Mouse (Mus musculus): ENCODE data around the gene Snrpa1. TPM values are rescaled to one million over a fixed set of nuclear protein-coding genes. Genes with fewer than 3 reads are reported as not detected.
"Not testable (repeated sequence)": the region's sequence is repeated elsewhere in the genome, so short reads cannot be mapped to it uniquely, and the experiment has no call there.

The Snrpa1 gene
- polyA plus RNA-seq, 1 experiment from 2014 or later, result 58.0 TPM

GRCm38 (mm10) chr7:66047975-66048374, 10.8 kb upstream of the Snrpa1 start:
- no peak for ATAC-seq
- no peak overlapping the region for H3K27ac ChIP-seq (ENCODE audit: low read length)
- no peak overlapping the region for H3K4me2 ChIP-seq (replicated peaks; ENCODE audit: low read depth, low read length)
- H3K4me1 ChIP-seq (ENCODE audit: insufficient read depth, low read depth, low read length), result no peaks in the 10 kb centered on the region
- no peaks in the 10 kb centered on the region for H3K27me3 ChIP-seq (replicated peaks; ENCODE audit: insufficient read depth, low read length)
- TF ChIP-seq EP300 (IDR thresholded peaks at IDR 0.05) (no peak), CTCF (IDR thresholded peaks at IDR 0.05) (no peak)
- no peaks in the 10 kb centered on the region for H3K36me3 ChIP-seq (ENCODE audit: insufficient read depth, low read length)
- DNase-seq (ENCODE audit: low spot score), result no peak
- H3K9ac ChIP-seq (replicated peaks; ENCODE audit: low read depth), result no peak overlapping the region
- 83% methylated on average over 4 of the region's 4 CpGs for WGBS
- H3K9me3 ChIP-seq (ENCODE audit: low read length), result no peaks in the 10 kb centered on the region
- no peak overlapping the region for H3K4me3 ChIP-seq (ENCODE audit: low read depth, low read length)

- Histone ChIP-seq H3K27me3 (replicated peaks; ENCODE audit: insufficient read depth, low read length) (no peaks in the 10 kb centered on the region), H3K36me3 (ENCODE audit: insufficient read depth, low read length) (no peaks in the 10 kb centered on the region), H3K4me2 (replicated peaks; ENCODE audit: low read depth, low read length) (no peak overlapping the region), H3K4me3 (ENCODE audit: low read depth, low read length) (no peak overlapping the region), H3K4me1 (ENCODE audit: insufficient read depth, low read depth, low read length) (no peaks in the 10 kb centered on the region), H3K9ac (replicated peaks; ENCODE audit: low read depth) (no peak overlapping the region), H3K9me3 (ENCODE audit: low read length) (no peaks in the 10 kb centered on the region), H3K27ac (ENCODE audit: low read length) (no peak overlapping the region)
- DNase-seq (ENCODE audit: low spot score) (no peak), ATAC-seq (no peak)
- TF ChIP-seq CTCF (IDR thresholded peaks at IDR 0.05) (no peak), EP300 (IDR thresholded peaks at IDR 0.05) (no peak)
- 83% methylated on average over 12 of the region's 12 CpGs for WGBS
Measured at GRCm38 (mm10) chr7:66048446-66049230, 10.2 kb upstream of the Snrpa1 start.

- Histone ChIP-seq H3K36me3 (ENCODE audit: insufficient read depth, low read length) (no peaks in the 10 kb centered on the region), H3K27me3 (replicated peaks; ENCODE audit: insufficient read depth, low read length) (no peaks in the 10 kb centered on the region), H3K4me2 (replicated peaks; ENCODE audit: low read depth, low read length) (no peak overlapping the region), H3K27ac (ENCODE audit: low read length) (no peak overlapping the region), H3K9me3 (ENCODE audit: low read length) (no peaks in the 10 kb centered on the region), H3K4me3 (ENCODE audit: low read depth, low read length) (no peak overlapping the region), H3K4me1 (ENCODE audit: insufficient read depth, low read depth, low read length) (no peaks in the 10 kb centered on the region), H3K9ac (replicated peaks; ENCODE audit: low read depth) (no peak overlapping the region)
- TF ChIP-seq CTCF (IDR thresholded peaks at IDR 0.05) (no peak), EP300 (IDR thresholded peaks at IDR 0.05) (no peak)
- ATAC-seq (no peak), DNase-seq (ENCODE audit: low spot score) (no peak)
- WGBS, result 83% methylated on average over 4 of the region's 4 CpGs
Measured at GRCm38 (mm10) chr7:66053946-66054483, 4.8 kb upstream of the Snrpa1 start.

- H3K27ac ChIP-seq (ENCODE audit: low read length); H3K4me3 ChIP-seq (ENCODE audit: low read depth, low read length); H3K4me2 ChIP-seq (replicated peaks; ENCODE audit: low read depth, low read length); H3K9me3 ChIP-seq (ENCODE audit: low read length); H3K36me3 ChIP-seq (ENCODE audit: insufficient read depth, low read length); H3K9ac ChIP-seq (replicated peaks; ENCODE audit: low read depth); H3K4me1 ChIP-seq (ENCODE audit: insufficient read depth, low read depth, low read length); ATAC-seq; H3K27me3 ChIP-seq (replicated peaks; ENCODE audit: insufficient read depth, low read length): not testable (repeated sequence)
- peak; percentile 31 for DNase-seq (ENCODE audit: low spot score)
- 0% methylated on average over 2 of the region's 2 CpGs for whole genome bisulfite sequencing
- peak; percentile 75 for TF ChIP-seq CTCF (IDR thresholded peaks at IDR 0.05)
Measured at GRCm38 (mm10) chr7:66055356-66055755, 3.4 kb upstream of the Snrpa1 start.

GRCm38 (mm10) chr7:66060066-66060956, 1.5 kb downstream of the Snrpa1 start:
- H3K4me1 ChIP-seq (ENCODE audit: insufficient read depth, low read depth, low read length), result peaks cover 6% of the 10 kb centered on the region; the same call in 1 of the 2 replicates
- H3K9me3 ChIP-seq (ENCODE audit: low read length), result no peaks in the 10 kb centered on the region
- H3K4me2 ChIP-seq (replicated peaks; ENCODE audit: low read depth, low read length), result peak overlapping the region; percentile 90
- DNase-seq (ENCODE audit: low spot score) (peak; percentile 92), ATAC-seq (peak; percentile 96)
- peak overlapping the region; percentile 85 for H3K9ac ChIP-seq (replicated peaks; ENCODE audit: low read depth)
- no peak overlapping the region for H3K27ac ChIP-seq (ENCODE audit: low read length)
- WGBS, result 2% methylated on average over 56 of the region's 64 CpGs
- H3K27me3 ChIP-seq (replicated peaks; ENCODE audit: insufficient read depth, low read length), result no peaks in the 10 kb centered on the region
- peak; percentile 23 for TF ChIP-seq CTCF (IDR thresholded peaks at IDR 0.05)
- TF ChIP-seq EP300 (IDR thresholded peaks at IDR 0.05), result no peak
- peak overlapping the region; percentile 87 for H3K4me3 ChIP-seq (ENCODE audit: low read depth, low read length)
- H3K36me3 ChIP-seq (ENCODE audit: insufficient read depth, low read length), result no peaks in the 10 kb centered on the region

- no peak for DNase-seq (ENCODE audit: low spot score)
Measured at GRCm38 (mm10) chr7:66061057-66061456, 2.3 kb downstream of the Snrpa1 start.

More at GRCm38 (mm10) chr7:66061057-66061456, 2.3 kb downstream of the Snrpa1 start:
- H3K9me3 ChIP-seq (ENCODE audit: low read length), result no peaks in the 10 kb centered on the region
- H3K36me3 ChIP-seq (ENCODE audit: insufficient read depth, low read length), result 0 out of 2 replicates have a peak, but pooled peaks cover under 1% of the 10 kb centered on the region
- WGBS, result 1% methylated on average over 14 of the region's 14 CpGs
- no peak for ATAC-seq
- peak overlapping the region; percentile 87 for H3K4me3 ChIP-seq (ENCODE audit: low read depth, low read length)
- peak overlapping the region; percentile 90 for H3K4me2 ChIP-seq (replicated peaks; ENCODE audit: low read depth, low read length)
- peak overlapping the region; percentile 85 for H3K9ac ChIP-seq (replicated peaks; ENCODE audit: low read depth)
- H3K27me3 ChIP-seq (replicated peaks; ENCODE audit: insufficient read depth, low read length), result no peaks in the 10 kb centered on the region
- no peak overlapping the region for H3K27ac ChIP-seq (ENCODE audit: low read length)
- TF ChIP-seq EP300 (IDR thresholded peaks at IDR 0.05), result no peak
- no peak for TF ChIP-seq CTCF (IDR thresholded peaks at IDR 0.05)
- peaks cover 6% of the 10 kb centered on the region; the same call in 1 of the 2 replicates for H3K4me1 ChIP-seq (ENCODE audit: insufficient read depth, low read depth, low read length)
